Mouse (Mus musculus): ENCODE results near the gene Cfh. TPM values are rescaled to one million over a fixed set of nuclear protein-coding genes. Genes with fewer than 3 reads are reported as not detected.
"Not testable (repeated sequence)": the region's sequence is repeated elsewhere in the genome, so short reads cannot be mapped to it uniquely, and the experiment has no call there.

Gene Cfh
- polyA plus RNA-seq (2014; fragmentation: Nextera tagmentation; extraction: Ambion mirVana), result 4.0 and 6.7 TPM in 2 replicates

GRCm38 (mm10) chr1:140183664-140184063 lies at the start of gene Cfh:
Cfh (minus strand) TSS chr1:140183764.
- H3K27me3 ChIP-seq (replicated peaks; ENCODE audit: control insufficient read depth, insufficient read depth, low read length); DNase-seq (ENCODE audit: low spot score); H3K9me3 ChIP-seq (ENCODE audit: control insufficient read depth, low read length); ATAC-seq (replicated peaks; ENCODE audit: low FRiP score, low TSS enrichment, low read depth); H3K4me1 ChIP-seq (replicated peaks; ENCODE audit: control insufficient read depth, insufficient read depth, low read length); H3K4me2 ChIP-seq (ENCODE audit: low read length); H3K27ac ChIP-seq (ENCODE audit: low read depth); H3K4me3 ChIP-seq (ENCODE audit: low read depth, low read length); H3K36me3 ChIP-seq (ENCODE audit: control insufficient read depth, insufficient read depth, low read length); H3K9ac ChIP-seq (ENCODE audit: low read length): not testable (repeated sequence)

- Histone ChIP-seq H3K27ac (ENCODE audit: low read depth) (no peak overlapping the region), H3K9ac (ENCODE audit: low read length) (no peak overlapping the region), H3K9me3 (ENCODE audit: control insufficient read depth, low read length) (no peaks in the 10 kb centered on the region), H3K4me1 (replicated peaks; ENCODE audit: control insufficient read depth, insufficient read depth, low read length) (no peaks in the 10 kb centered on the region), H3K27me3 (replicated peaks; ENCODE audit: control insufficient read depth, insufficient read depth, low read length) (no peaks in the 10 kb centered on the region), H3K4me2 (ENCODE audit: low read length) (no peak overlapping the region), H3K4me3 (ENCODE audit: low read depth, low read length) (no peak overlapping the region), H3K36me3 (ENCODE audit: control insufficient read depth, insufficient read depth, low read length) (no peaks in the 10 kb centered on the region)
- ATAC-seq (replicated peaks; ENCODE audit: low FRiP score, low TSS enrichment, low read depth), result no peak; the same call in 1 of the 2 replicates
- WGBS, result 55% methylated on average over 8 of the region's 8 CpGs
- no peak for DNase-seq (ENCODE audit: low spot score)
Observed at GRCm38 (mm10) chr1:140226673-140227072, 43.1 kb upstream of the Cfh start.

GRCm38 (mm10) chr1:140225221-140225620 lies 41.7 kb upstream of the Cfh start:
- H3K27me3 ChIP-seq (replicated peaks; ENCODE audit: control insufficient read depth, insufficient read depth, low read length), result no peaks in the 10 kb centered on the region
- H3K9me3 ChIP-seq (ENCODE audit: control insufficient read depth, low read length), result no peaks in the 10 kb centered on the region
- H3K4me2 ChIP-seq (ENCODE audit: low read length), result no peak overlapping the region
- DNase-seq (ENCODE audit: low spot score), result no peak
- H3K9ac ChIP-seq (ENCODE audit: low read length), result no peak overlapping the region
- no peak overlapping the region for H3K4me3 ChIP-seq (ENCODE audit: low read depth, low read length)
- no peaks in the 10 kb centered on the region for H3K36me3 ChIP-seq (ENCODE audit: control insufficient read depth, insufficient read depth, low read length)
- WGBS, result 42% methylated on average over 3 of the region's 3 CpGs
- no peaks in the 10 kb centered on the region for H3K4me1 ChIP-seq (replicated peaks; ENCODE audit: control insufficient read depth, insufficient read depth, low read length)
- no peak overlapping the region for H3K27ac ChIP-seq (ENCODE audit: low read depth)
- ATAC-seq (replicated peaks; ENCODE audit: low FRiP score, low TSS enrichment, low read depth), result 0 out of 2 replicates have a peak, but pooled peaks have one; percentile 16

GRCm38 (mm10) chr1:140205329-140205728 lies 21.8 kb upstream of the Cfh start:
- Histone ChIP-seq H3K27ac (ENCODE audit: low read depth) (no peak overlapping the region), H3K9me3 (ENCODE audit: control insufficient read depth, low read length) (no peaks in the 10 kb centered on the region), H3K9ac (ENCODE audit: low read length) (no peak overlapping the region), H3K4me2 (ENCODE audit: low read length) (no peak overlapping the region), H3K36me3 (ENCODE audit: control insufficient read depth, insufficient read depth, low read length) (no peaks in the 10 kb centered on the region), H3K4me1 (replicated peaks; ENCODE audit: control insufficient read depth, insufficient read depth, low read length) (no peaks in the 10 kb centered on the region), H3K4me3 (ENCODE audit: low read depth, low read length) (no peak overlapping the region), H3K27me3 (replicated peaks; ENCODE audit: control insufficient read depth, insufficient read depth, low read length) (no peaks in the 10 kb centered on the region)
- DNase-seq (ENCODE audit: low spot score), result no peak
- no peak for ATAC-seq (replicated peaks; ENCODE audit: low FRiP score, low TSS enrichment, low read depth)
- 72% methylated on average over 2 of the region's 2 CpGs for WGBS

- 79% methylated on average over 2 of the region's 2 CpGs for WGBS
Observed at GRCm38 (mm10) chr1:140188500-140188899, 4.9 kb upstream of the Cfh start.

GRCm38 (mm10) chr1:140183208-140183607 lies 356 bp downstream of the Cfh start:
- no peaks in the 10 kb centered on the region for H3K4me1 ChIP-seq (replicated peaks; ENCODE audit: control insufficient read depth, insufficient read depth, low read length)
- no peak overlapping the region for H3K9ac ChIP-seq (ENCODE audit: low read length)
- ATAC-seq (replicated peaks; ENCODE audit: low FRiP score, low TSS enrichment, low read depth) (no peak), DNase-seq (ENCODE audit: low spot score) (no peak)
- H3K36me3 ChIP-seq (ENCODE audit: control insufficient read depth, insufficient read depth, low read length), result no peaks in the 10 kb centered on the region
- no peaks in the 10 kb centered on the region for H3K9me3 ChIP-seq (ENCODE audit: control insufficient read depth, low read length)
- H3K27me3 ChIP-seq (replicated peaks; ENCODE audit: control insufficient read depth, insufficient read depth, low read length), result no peaks in the 10 kb centered on the region
- no peak overlapping the region for H3K27ac ChIP-seq (ENCODE audit: low read depth)
- no peak overlapping the region for H3K4me3 ChIP-seq (ENCODE audit: low read depth, low read length)
- 32% methylated on average over 2 of the region's 2 CpGs for WGBS
- no peak overlapping the region for H3K4me2 ChIP-seq (ENCODE audit: low read length)

More at GRCm38 (mm10) chr1:140188500-140188899, 4.9 kb upstream of the Cfh start:
- H3K27ac ChIP-seq (ENCODE audit: low read depth); ATAC-seq (replicated peaks; ENCODE audit: low FRiP score, low TSS enrichment, low read depth); H3K4me2 ChIP-seq (ENCODE audit: low read length); H3K4me1 ChIP-seq (replicated peaks; ENCODE audit: control insufficient read depth, insufficient read depth, low read length); H3K9me3 ChIP-seq (ENCODE audit: control insufficient read depth, low read length); DNase-seq (ENCODE audit: low spot score); H3K36me3 ChIP-seq (ENCODE audit: control insufficient read depth, insufficient read depth, low read length); H3K27me3 ChIP-seq (replicated peaks; ENCODE audit: control insufficient read depth, insufficient read depth, low read length); H3K4me3 ChIP-seq (ENCODE audit: low read depth, low read length); H3K9ac ChIP-seq (ENCODE audit: low read length): not testable (repeated sequence)

GRCm38 (mm10) chr1:140180125-140180524 lies 3.4 kb downstream of the Cfh start:
- Histone ChIP-seq H3K27me3 (replicated peaks; ENCODE audit: control insufficient read depth, insufficient read depth, low read length) (no peaks in the 10 kb centered on the region), H3K4me1 (replicated peaks; ENCODE audit: control insufficient read depth, insufficient read depth, low read length) (no peaks in the 10 kb centered on the region), H3K27ac (ENCODE audit: low read depth) (no peak overlapping the region), H3K9ac (ENCODE audit: low read length) (no peak overlapping the region), H3K9me3 (ENCODE audit: control insufficient read depth, low read length) (no peaks in the 10 kb centered on the region), H3K4me3 (ENCODE audit: low read depth, low read length) (no peak overlapping the region), H3K4me2 (ENCODE audit: low read length) (no peak overlapping the region), H3K36me3 (ENCODE audit: control insufficient read depth, insufficient read depth, low read length) (no peaks in the 10 kb centered on the region)
- WGBS, result 71% methylated on average over 1 of the region's 1 CpGs
- DNase-seq (ENCODE audit: low spot score) (no peak), ATAC-seq (replicated peaks; ENCODE audit: low FRiP score, low TSS enrichment, low read depth) (no peak)

GRCm38 (mm10) chr1:140175442-140175841 lies 8.1 kb downstream of the Cfh start:
- ATAC-seq (replicated peaks; ENCODE audit: low FRiP score, low TSS enrichment, low read depth) (no peak), DNase-seq (ENCODE audit: low spot score) (no peak)
- no peaks in the 10 kb centered on the region for H3K4me1 ChIP-seq (replicated peaks; ENCODE audit: control insufficient read depth, insufficient read depth, low read length)
- H3K4me3 ChIP-seq (ENCODE audit: low read depth, low read length), result no peak overlapping the region
- H3K4me2 ChIP-seq (ENCODE audit: low read length), result no peak overlapping the region
- H3K27me3 ChIP-seq (replicated peaks; ENCODE audit: control insufficient read depth, insufficient read depth, low read length), result no peaks in the 10 kb centered on the region
- H3K9ac ChIP-seq (ENCODE audit: low read length), result no peak overlapping the region
- WGBS, result 67% methylated on average over 2 of the region's 2 CpGs
- H3K36me3 ChIP-seq (ENCODE audit: control insufficient read depth, insufficient read depth, low read length), result no peaks in the 10 kb centered on the region
- H3K9me3 ChIP-seq (ENCODE audit: control insufficient read depth, low read length), result no peaks in the 10 kb centered on the region
- no peak overlapping the region for H3K27ac ChIP-seq (ENCODE audit: low read depth)

- Histone ChIP-seq H3K36me3 (ENCODE audit: control insufficient read depth, insufficient read depth, low read length) (no peaks in the 10 kb centered on the region), H3K4me1 (replicated peaks; ENCODE audit: control insufficient read depth, insufficient read depth, low read length) (no peaks in the 10 kb centered on the region), H3K4me2 (ENCODE audit: low read length) (no peak overlapping the region), H3K9me3 (ENCODE audit: control insufficient read depth, low read length) (no peaks in the 10 kb centered on the region), H3K9ac (ENCODE audit: low read length) (no peak overlapping the region), H3K27ac (ENCODE audit: low read depth) (no peak overlapping the region), H3K4me3 (ENCODE audit: low read depth, low read length) (no peak overlapping the region), H3K27me3 (replicated peaks; ENCODE audit: control insufficient read depth, insufficient read depth, low read length) (no peaks in the 10 kb centered on the region)
- 32% methylated on average over 4 of the region's 4 CpGs for WGBS
- no peak for DNase-seq (ENCODE audit: low spot score)
- ATAC-seq (replicated peaks; ENCODE audit: low FRiP score, low TSS enrichment, low read depth), result no peak
Observed at GRCm38 (mm10) chr1:140171581-140172154, 11.9 kb downstream of the Cfh start.
